In the genomic region with DNA sequence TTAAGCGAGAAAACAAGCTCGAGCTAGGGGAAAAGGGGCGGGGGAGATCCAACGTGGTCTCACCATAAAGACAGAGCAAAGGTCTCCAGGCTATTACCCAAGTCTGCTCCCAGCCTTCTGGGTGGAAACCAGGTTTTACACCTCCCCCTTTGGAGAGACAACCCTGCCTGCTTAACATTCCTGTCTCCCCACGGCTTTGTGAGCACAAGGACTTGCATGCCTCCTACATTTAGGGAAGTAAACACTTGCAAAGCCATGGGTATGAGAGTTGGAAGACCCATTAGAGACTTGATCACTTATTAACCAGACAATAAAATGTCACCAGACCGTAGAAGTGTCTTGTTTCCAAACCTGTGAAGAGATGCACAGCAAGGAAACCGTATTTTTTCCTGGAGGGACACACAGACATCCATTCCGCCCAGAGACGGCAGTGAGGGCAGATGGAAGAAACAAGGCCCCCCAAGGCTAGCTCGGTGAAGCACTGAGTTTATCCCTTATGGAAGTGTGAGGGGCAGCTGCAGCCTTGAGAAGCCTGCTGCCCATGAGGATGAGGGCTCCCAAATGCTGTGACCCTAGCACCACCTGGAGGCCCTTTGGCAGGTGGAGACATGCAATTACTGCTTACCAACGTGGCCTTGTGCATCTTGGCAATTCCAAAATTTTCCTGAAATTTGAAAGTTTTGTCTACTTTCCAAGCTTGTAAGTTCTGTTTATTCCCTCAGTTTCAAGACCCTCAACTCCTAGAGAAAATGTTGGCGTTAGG, we compare ENCODE assay signal across 13 mouse cellular contexts. TPM values are rescaled to one million over a fixed set of nuclear protein-coding genes. Genes with fewer than 3 reads are reported as not detected.
DNase-seq lines count a peak whose midpoint lies in the region; ATAC-seq and TF ChIP-seq lines count a peak whose summit lies in the region.
"Had no signal": no experiment of that assay in that cellular context is flagged by ENCODE, and none has a peak within 500 bp of the region (broad histone marks: within the 10 kb centered on the region; RNA-seq: fewer than 3 reads in every experiment).

No protein-coding gene starts in this region.

- intact Hi-C loops in heart, postnatal 25 days (cut with DNase I): no loop called here

- H3K4me2 ChIP-seq in heart, postnatal 0 days (ENCODE audit: low read depth, low read length): no peak overlapping the region
- H3K4me2 ChIP-seq in midbrain, postnatal 0 days (ENCODE audit: low read depth, low read length, poor library complexity, severe bottlenecking): no peak overlapping the region
- no peak overlapping the region for H3K4me2 ChIP-seq in intestine, embryonic 14.5 days (ENCODE audit: low read length)
- H3K4me2 ChIP-seq: limb, embryonic 12.5 days had no signal

- DNase-seq in heart, postnatal 0 days (ENCODE audit: low spot score): no peak
- no peak for DNase-seq in heart, postnatal 25 days (ENCODE audit: low spot score)
- DNase-seq in midbrain, postnatal 0 days (ENCODE audit: low spot score): no peak
- no peak for DNase-seq in midbrain, embryonic 10.5 days (ENCODE audit: low spot score)
- DNase-seq in intestine, embryonic 14.5 days (ENCODE audit: low spot score): no peak
- peak; percentile 49 for DNase-seq in thymus, postnatal 4 days
- DNase-seq in spleen, postnatal 4 days (ENCODE audit: low spot score in 2 of 2): no peak
- no peak for DNase-seq in right cerebral cortex, postnatal 4 days
- DNase-seq: adrenal gland, adult 2 months had no signal

- H3K27ac ChIP-seq in heart, postnatal 0 days (ENCODE audit: low read depth): no peak overlapping the region
- H3K27ac ChIP-seq in midbrain, postnatal 0 days (ENCODE audit: low read depth, low read length): no peak overlapping the region
- no peak overlapping the region for H3K27ac ChIP-seq in midbrain, embryonic 10.5 days (replicated peaks)
- H3K27ac ChIP-seq in intestine, embryonic 14.5 days (ENCODE audit: low read depth): no peak overlapping the region
- H3K27ac ChIP-seq: limb, embryonic 12.5 days had no signal

- no peak for ATAC-seq in heart, postnatal 0 days (ENCODE audit: insufficient read depth, low read depth)
- no peak for ATAC-seq in midbrain, postnatal 0 days (ENCODE audit: low FRiP score)
- ATAC-seq in intestine, embryonic 14.5 days (replicated peaks; ENCODE audit: low FRiP score, low TSS enrichment, low read depth): peak; percentile 43; the same call in 1 of the 2 replicates

- H3K4me3 ChIP-seq in heart, postnatal 0 days (ENCODE audit: low read depth, low read length): no peak overlapping the region
- H3K4me3 ChIP-seq in midbrain, postnatal 0 days (ENCODE audit: low read depth, low read length): no peak overlapping the region
- H3K4me3 ChIP-seq in midbrain, embryonic 10.5 days: no peak overlapping the region
- no peak overlapping the region for H3K4me3 ChIP-seq in intestine, embryonic 14.5 days (ENCODE audit: low read depth, low read length)
- H3K4me3 ChIP-seq: limb, embryonic 12.5 days had no signal

- 60% methylated on average over 12 of the region's 12 CpGs for WGBS in heart, postnatal 0 days
- WGBS in midbrain, postnatal 0 days: 75% methylated on average over 12 of the region's 12 CpGs
- WGBS in midbrain, embryonic 10.5 days: 80% methylated on average over 12 of the region's 12 CpGs
- 48% methylated on average over 12 of the region's 12 CpGs for WGBS in intestine, embryonic 14.5 days

- TF ChIP-seq CTCF in heart, postnatal 0 days (IDR thresholded peaks at IDR 0.05; ENCODE audit: low read depth): peak; percentile 52
- 0 out of 2 replicates have a peak, but pooled peaks have one; percentile 22 for TF ChIP-seq CTCF in midbrain, postnatal 0 days (IDR thresholded peaks at IDR 0.05)

- no peak for TF ChIP-seq EP300 in heart, postnatal 0 days (IDR thresholded peaks at IDR 0.05; ENCODE audit: low read depth)

- no peaks in the 10 kb centered on the region for H3K27me3 ChIP-seq in heart, postnatal 0 days (ENCODE audit: control insufficient read depth, insufficient read depth, low read length)
- no peaks in the 10 kb centered on the region for H3K27me3 ChIP-seq in midbrain, postnatal 0 days (ENCODE audit: insufficient read depth, low read length)
- H3K27me3 ChIP-seq in midbrain, embryonic 10.5 days (ENCODE audit: low read depth, poor library complexity, severe bottlenecking): no peaks in the 10 kb centered on the region
- no peaks in the 10 kb centered on the region for H3K27me3 ChIP-seq in intestine, embryonic 14.5 days (replicated peaks; ENCODE audit: control insufficient read depth, insufficient read depth, low read length)
- H3K27me3 ChIP-seq: limb, embryonic 12.5 days had no signal

- no peak overlapping the region for H3K9ac ChIP-seq in heart, postnatal 0 days (replicated peaks; ENCODE audit: low read depth, low read length)
- H3K9ac ChIP-seq in midbrain, postnatal 0 days (replicated peaks; ENCODE audit: low read length, poor library complexity, severe bottlenecking): no peak overlapping the region
- H3K9ac ChIP-seq in intestine, embryonic 14.5 days (ENCODE audit: low read length): no peak overlapping the region
- H3K9ac ChIP-seq: limb, embryonic 12.5 days had no signal

- no peaks in the 10 kb centered on the region for H3K36me3 ChIP-seq in heart, postnatal 0 days (replicated peaks; ENCODE audit: control insufficient read depth, insufficient read depth, low read length)
- no peaks in the 10 kb centered on the region for H3K36me3 ChIP-seq in midbrain, postnatal 0 days (ENCODE audit: insufficient read depth, low read length)
- H3K36me3 ChIP-seq in midbrain, embryonic 10.5 days: no peaks in the 10 kb centered on the region
- no peaks in the 10 kb centered on the region for H3K36me3 ChIP-seq in intestine, embryonic 14.5 days (ENCODE audit: control insufficient read depth, insufficient read depth, low read length)
- H3K36me3 ChIP-seq: limb, embryonic 12.5 days had no signal

- H3K9me3 ChIP-seq in heart, postnatal 0 days (replicated peaks; ENCODE audit: control insufficient read depth, low read length): no peaks in the 10 kb centered on the region
- H3K9me3 ChIP-seq in midbrain, postnatal 0 days (ENCODE audit: low read length): no peaks in the 10 kb centered on the region
- no peaks in the 10 kb centered on the region for H3K9me3 ChIP-seq in midbrain, embryonic 10.5 days (replicated peaks)
- no peaks in the 10 kb centered on the region for H3K9me3 ChIP-seq in intestine, embryonic 14.5 days (ENCODE audit: control insufficient read depth, low read length)
- H3K9me3 ChIP-seq: limb, embryonic 12.5 days had no signal

- no peaks in the 10 kb centered on the region for H3K4me1 ChIP-seq in heart, postnatal 0 days (ENCODE audit: control insufficient read depth, insufficient read depth)
- no peaks in the 10 kb centered on the region for H3K4me1 ChIP-seq in midbrain, postnatal 0 days (ENCODE audit: insufficient read depth, low read length)
- no peaks in the 10 kb centered on the region for H3K4me1 ChIP-seq in midbrain, embryonic 10.5 days
- no peaks in the 10 kb centered on the region for H3K4me1 ChIP-seq in intestine, embryonic 14.5 days (replicated peaks; ENCODE audit: control insufficient read depth, insufficient read depth, low read length)
- H3K4me1 ChIP-seq: limb, embryonic 12.5 days had no signal

RNA-seq across cellular contexts. Expression of gene Rtp1, which starts 8.7 kb away (rescaled TPM):
- not detected in 2 replicates for total RNA-seq in heart, postnatal 0 days (2014; rRNA removed; ENCODE audit: low replicate concordance)
- polyA plus RNA-seq in heart, postnatal 0 days (2015; fragmentation: Nextera tagmentation; extraction: Ambion mirVana): not detected in 2 replicates
- total RNA-seq in heart, postnatal 25 days (2021): not detected
- 0.28 and 0.77 TPM in 2 replicates for total RNA-seq in midbrain, postnatal 0 days (2014; rRNA removed)
- 0.13 and 0.33 TPM in 2 replicates for polyA plus RNA-seq in midbrain, postnatal 0 days (2015; fragmentation: Nextera tagmentation; extraction: Ambion mirVana)
- not detected in 2 replicates for polyA plus RNA-seq in midbrain, embryonic 10.5 days (2016; fragmentation: Nextera tagmentation; extraction: Ambion mirVana)
- not detected in 2 replicates for polyA plus RNA-seq in intestine, embryonic 14.5 days (2014; fragmentation: Nextera tagmentation; extraction: Ambion mirVana)
- total RNA-seq: adrenal gland, adult 2 months; gastrocnemius, adult 18-20 months had no signal
- polyA plus RNA-seq: adrenal gland, adult 2 months; heart, embryonic 14.5 days; limb, embryonic 12.5 days; neural tube, embryonic 14.5 days had no signal
